In genomic region chr7:67426076-67426475, GRCm38 (mm10) we compare ENCODE assay signal across 14 mouse cellular contexts.
"Had no signal": no experiment of that assay in that cellular context is flagged by ENCODE, and none has a peak within 500 bp of the region (broad histone marks: within the 10 kb centered on the region; RNA-seq: fewer than 3 reads in every experiment).

No protein-coding gene starts in this region.

- H3K4me1 ChIP-seq: midbrain, embryonic 13.5 days had no signal

- H3K36me3 ChIP-seq: limb, embryonic 13.5 days; liver, embryonic 15.5 days; midbrain, embryonic 13.5 days; neural tube, embryonic 13.5 days had no signal

- H3K4me2 ChIP-seq: limb, embryonic 13.5 days; liver, embryonic 11.5 days; lung, embryonic 14.5 days; midbrain, embryonic 13.5 days; neural tube, embryonic 13.5 days had no signal

- ATAC-seq: inflammation-experienced regulatory T-cells, adult 6 months; intestine, postnatal 0 days; midbrain, embryonic 13.5 days had no signal

- H3K27ac ChIP-seq: limb, embryonic 13.5 days; midbrain, embryonic 13.5 days; neural tube, embryonic 13.5 days had no signal

- H3K4me3 ChIP-seq: limb, embryonic 13.5 days; liver, embryonic 15.5 days; midbrain, embryonic 13.5 days; neural tube, embryonic 13.5 days had no signal

- H3K9ac ChIP-seq: limb, embryonic 13.5 days; liver, embryonic 15.5 days; lung, embryonic 14.5 days; midbrain, embryonic 13.5 days; neural tube, embryonic 13.5 days had no signal

- H3K27me3 ChIP-seq: limb, embryonic 13.5 days; liver, embryonic 15.5 days; midbrain, embryonic 13.5 days; neural tube, embryonic 13.5 days had no signal

- H3K9me3 ChIP-seq: limb, embryonic 13.5 days; liver, embryonic 15.5 days; midbrain, embryonic 13.5 days; neural tube, embryonic 13.5 days had no signal

- DNase-seq: kidney, adult 8-10 months; kidney, postnatal 25 days; left cerebral cortex, postnatal 4 days; lung, embryonic 14.5 days; right cerebral cortex, postnatal 14 days; thymus, adult 2 months; thymus, postnatal 36 days had no signal
